Mouse (Mus musculus) liver, adult 2 months (tissue): ENCODE data around the gene Glod4. TPM values are rescaled to one million over a fixed set of nuclear protein-coding genes. Genes with fewer than 3 reads are reported as not detected.

Experiments used
- DNase-seq: peaks from one replicate; pipeline ENCODE4 v3.0.0-alpha.2; 2011; ENCODE audit warnings: low read depth, low spot score; ENCODE audit errors: extremely low read depth
- H3K27ac ChIP-seq: fragments of 200-500 bp; replicated peaks from 2 replicates; pipeline ENCODE4 v1.5.1; 2012; ENCODE audit warnings: low read depth, mild to moderate bottlenecking, control low read depth, inconsistent platforms, low read length; ENCODE audit not compliant: insufficient read depth
- H3K27me3 ChIP-seq: fragments of 200-500 bp; 2 replicates; pipeline ENCODE4 v1.6.1; 2012; ENCODE audit warnings: mild to moderate bottlenecking, moderate library complexity, low read length, inconsistent platforms; ENCODE audit not compliant: control insufficient read depth, insufficient read depth
- H3K36me3 ChIP-seq: fragments of 200-500 bp; 2 replicates; pipeline ENCODE4 v1.6.1; 2012; ENCODE audit warnings: low read length, inconsistent platforms; ENCODE audit not compliant: control insufficient read depth, insufficient read depth
- H3K4me1 ChIP-seq: fragments of 200-500 bp; 2 replicates; pipeline ENCODE4 v1.6.1; 2011; ENCODE audit warnings: low read length; ENCODE audit not compliant: control insufficient read depth, insufficient read depth
- H3K4me3 ChIP-seq: fragments of 200-500 bp; 2 replicates; pipeline ENCODE4 v1.5.1; 2011; ENCODE audit warnings: low read depth, mild to moderate bottlenecking, control low read depth, low read length, moderate library complexity; ENCODE audit not compliant: insufficient read depth
- H3K79me2 ChIP-seq: fragments of 200-500 bp; 2 replicates; pipeline ENCODE4 v1.6.1; 2012; ENCODE audit warnings: inconsistent platforms, mild to moderate bottlenecking, low read length, moderate library complexity; ENCODE audit not compliant: control insufficient read depth, insufficient read depth
- H3K9ac ChIP-seq: fragments of 200-500 bp; 2 replicates; pipeline ENCODE4 v1.6.1; 2012; ENCODE audit warnings: low read depth, mild to moderate bottlenecking, control low read depth, inconsistent platforms, low read length
- CTCF ChIP-seq: fragments of 200-500 bp; IDR thresholded peaks from 2 replicates; pipeline ENCODE4 v1.5.1; 2011; ENCODE audit warnings: low read depth, low read length, control low read depth
- POLR2A ChIP-seq: fragments of 200-500 bp; IDR thresholded peaks from 2 replicates; pipeline ENCODE4 v1.6.1; 2011; ENCODE audit warnings: low read length, control low read depth; ENCODE audit not compliant: insufficient read depth; ENCODE audit errors: extremely low read depth
- WGBS: fragments of 180-500 bp; shearing (Covaris S2); methylation state at CpG from one replicate; pipeline ENCODE4 v1.1.7; 2018; 5-methylcytosine and 5-hydroxymethylcytosine counted together
- polyA plus RNA-seq: library from polyadenylated mRNA; depleted of rRNA; stranded (reverse); fragments of >200 nt; gene quantifications from 2 replicates; pipeline ENCODE4 v1.2.3, GENCODE M21; 2012
- total RNA-seq: library from RNA; depleted of rRNA; stranded (reverse); fragments of >200 nt; gene quantifications from 2 replicates; pipeline ENCODE4 v1.2.3, GENCODE M21; 2014

The Glod4 gene
- total and polyA plus RNA-seq, 2 experiments: 9.8 to 56.1 TPM

DNA sequence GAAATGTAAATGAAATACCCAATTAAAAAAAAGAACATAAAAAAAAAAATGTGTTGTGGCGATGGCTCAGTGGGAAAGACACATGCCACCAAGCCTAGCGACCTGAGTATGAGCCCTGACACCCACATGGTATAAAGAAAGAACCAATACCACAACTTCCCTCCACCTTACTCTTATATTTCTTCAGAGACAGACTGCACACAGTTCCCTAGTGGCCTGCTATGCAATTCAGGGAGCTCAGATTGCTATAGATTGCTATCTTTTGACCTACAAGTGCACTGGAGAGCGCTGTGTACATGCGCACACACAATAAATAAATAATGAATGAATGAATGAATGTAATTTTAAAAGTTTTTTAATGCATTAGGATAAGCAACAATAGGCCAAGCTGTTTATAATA, 59.8 kb downstream of the Glod4 start:
- H3K27me3 ChIP-seq: no peaks in the 10 kb centered on the region
- H3K27ac ChIP-seq: no peak overlapping the region
- peaks cover 2% of the 10 kb centered on the region; the same call in 1 of the 2 replicates for H3K4me1 ChIP-seq
- H3K9ac ChIP-seq: no peak overlapping the region
- no peaks in the 10 kb centered on the region for H3K36me3 ChIP-seq
- H3K79me2 ChIP-seq: no peaks in the 10 kb centered on the region; the same call in 1 of the 2 replicates
- TF ChIP-seq POLR2A (no peak), CTCF (no peak)
- WGBS: 91% methylated on average over 4 of the region's 4 CpGs
- no peak overlapping the region for H3K4me3 ChIP-seq
- no peak for DNase-seq

GRCm38 (mm10) chr11:76180146-76180540, 63.4 kb downstream of the Glod4 start:
- peaks cover 2% of the 10 kb centered on the region; the same call in 1 of the 2 replicates for H3K4me1 ChIP-seq
- peak overlapping the region; percentile 84 for H3K27ac ChIP-seq
- no peak for TF ChIP-seq POLR2A
- TF ChIP-seq CTCF: no peak
- H3K36me3 ChIP-seq: peaks cover 6% of the 10 kb centered on the region
- H3K27me3 ChIP-seq: no peaks in the 10 kb centered on the region
- 8% methylated on average over 7 of the region's 7 CpGs for WGBS
- H3K4me3 ChIP-seq: peak overlapping the region; percentile 95
- peaks cover 2% of the 10 kb centered on the region; the same call in 1 of the 2 replicates for H3K79me2 ChIP-seq
- peak; percentile 45 for DNase-seq
- H3K9ac ChIP-seq: peak overlapping the region; percentile 90

GRCm38 (mm10) chr11:76179495-76180145, 63.9 kb downstream of the Glod4 start, which contains the start of the genes Vps53 and Fam57a:
TSS of gene Vps53 (minus strand) at chr11:76179647.
TSS of gene Fam57a (plus strand) at chr11:76179671.
- Histone ChIP-seq H3K27me3 (no peaks in the 10 kb centered on the region), H3K27ac (peak within 1 kb of the TSS; percentile 84), H3K79me2 (peaks cover 2% of the 10 kb centered on the region; the same call in 1 of the 2 replicates), H3K4me1 (peaks cover 2% of the 10 kb centered on the region; the same call in 1 of the 2 replicates), H3K36me3 (peaks cover 7% of the 10 kb centered on the region), H3K9ac (peak within 1 kb of the TSS; percentile 90), H3K4me3 (peak within 1 kb of the TSS; percentile 95)
- peak; percentile 43; the same call in 1 of the 2 replicates for TF ChIP-seq POLR2A
- TF ChIP-seq CTCF: no peak
- under 1% methylated on average over 37 of the region's 37 CpGs for WGBS
- DNase-seq: peak; percentile 91

DNA sequence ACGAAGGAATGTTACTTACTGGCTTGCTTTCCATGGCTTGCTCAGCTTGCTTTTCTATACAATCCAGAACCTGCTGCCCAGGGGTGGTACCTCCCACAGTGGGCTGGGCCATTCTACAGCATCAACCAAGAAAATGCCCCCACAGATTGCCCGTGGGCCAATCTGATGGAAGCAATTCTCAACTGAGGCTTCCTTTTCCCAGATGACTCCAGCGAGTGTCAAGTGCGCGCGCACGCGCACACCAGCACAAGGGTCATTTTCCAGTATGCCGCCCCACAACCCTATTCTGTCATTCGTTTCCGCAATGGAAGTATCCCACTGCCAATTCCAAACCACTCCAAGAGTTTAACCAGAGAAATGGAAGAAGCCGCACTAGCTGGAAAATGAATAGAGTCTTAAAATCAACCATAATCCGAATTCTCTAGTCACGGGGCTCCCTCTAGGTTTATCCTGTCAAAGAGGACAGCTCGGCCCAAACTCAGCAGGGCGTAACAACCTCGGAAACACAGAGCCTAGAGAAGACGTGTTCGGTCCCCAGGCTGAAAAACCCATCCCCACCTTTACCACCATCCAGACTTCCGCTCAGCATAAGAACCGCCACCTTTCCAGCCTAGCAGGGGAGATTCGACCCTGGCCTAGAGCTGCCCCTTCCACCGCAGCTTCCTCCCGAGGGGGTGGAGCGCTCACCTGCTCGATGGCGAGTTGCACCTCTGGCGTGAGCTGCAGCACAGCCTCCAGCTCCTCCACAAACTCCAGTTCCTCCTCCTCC, 64.6 kb downstream of the Glod4 start:
- TF ChIP-seq POLR2A (no peak), CTCF (no peak)
- peaks cover 2% of the 10 kb centered on the region; the same call in 1 of the 2 replicates for H3K79me2 ChIP-seq
- peak overlapping the region; percentile 83 for H3K9ac ChIP-seq
- H3K4me1 ChIP-seq: peaks cover 2% of the 10 kb centered on the region; the same call in 1 of the 2 replicates
- DNase-seq: peak; percentile 55
- no peaks in the 10 kb centered on the region for H3K27me3 ChIP-seq
- peak overlapping the region; percentile 95 for H3K4me3 ChIP-seq
- peak overlapping the region; percentile 74 for H3K27ac ChIP-seq
- WGBS: under 1% methylated on average over 28 of the region's 28 CpGs
- H3K36me3 ChIP-seq: peaks cover 11% of the 10 kb centered on the region

DNA sequence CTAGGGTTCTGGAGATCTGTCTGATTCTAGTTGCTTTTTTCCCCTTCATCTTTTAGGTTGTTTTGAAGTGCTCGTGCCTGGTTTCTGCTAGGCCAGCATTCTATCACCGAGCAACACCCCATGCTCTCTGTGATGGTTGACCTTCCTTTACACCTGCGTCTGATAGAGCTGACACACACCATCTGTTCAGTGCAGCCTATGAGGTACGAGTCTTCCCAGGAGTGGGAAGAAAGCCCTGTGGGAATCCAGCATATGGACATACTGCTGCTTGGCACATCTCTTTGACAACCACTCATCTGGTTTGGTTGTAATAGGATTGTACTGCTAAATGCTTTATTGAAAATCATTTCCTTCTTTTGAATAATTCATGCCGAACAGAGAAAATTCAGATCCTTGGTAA, 73.3 kb downstream of the Glod4 start:
- TF ChIP-seq CTCF (no peak), POLR2A (no peak)
- no peak overlapping the region for H3K27ac ChIP-seq
- no peak overlapping the region for H3K4me3 ChIP-seq
- H3K4me1 ChIP-seq: no peaks in the 10 kb centered on the region
- no peak overlapping the region for H3K9ac ChIP-seq
- H3K79me2 ChIP-seq: no peaks in the 10 kb centered on the region
- DNase-seq: no peak
- WGBS: 85% methylated on average over 5 of the region's 5 CpGs
- peaks cover 13% of the 10 kb centered on the region; the same call in 1 of the 2 replicates for H3K36me3 ChIP-seq
- no peaks in the 10 kb centered on the region for H3K27me3 ChIP-seq
